Mouse (Mus musculus) c-Kit-positive CD71-positive TER-119-positive erythroid progenitor cells, embryonic 14.5 days (primary cell): ENCODE data around the gene Grid1.

Experiments used
- DNase-seq: peaks from one replicate; pipeline ENCODE4 v3.0.0-alpha.2; 2013; ENCODE audit warnings: low spot score

The Grid1 gene

GRCm38 (mm10) chr14:35209444-35209843, 389.5 kb downstream of the Grid1 start:
- DNase-seq = no peak

- no peak for DNase-seq
Measured at GRCm38 (mm10) chr14:35219021-35219420, 399.1 kb downstream of the Grid1 start.

DNA sequence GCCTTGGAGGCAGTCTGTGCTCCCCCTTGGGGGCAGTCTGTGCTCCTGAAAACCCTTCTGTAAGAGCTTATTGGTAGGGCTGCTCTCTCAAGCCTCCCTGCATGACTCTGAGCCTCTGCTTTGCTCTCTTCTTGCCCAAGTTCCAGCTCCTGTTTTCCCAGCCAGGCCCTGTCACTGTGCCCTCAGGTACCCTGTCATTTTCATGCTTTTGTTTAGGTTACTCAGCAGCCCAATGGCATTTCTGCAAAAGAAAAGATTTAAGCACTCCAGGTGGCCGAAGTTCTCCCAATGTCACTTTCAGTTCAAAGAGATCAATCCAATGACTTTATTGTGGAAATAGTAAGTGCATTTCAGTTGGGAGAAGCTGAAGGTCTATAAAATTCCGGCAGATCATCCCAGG, 402.3 kb downstream of the Grid1 start:
- DNase-seq = no peak

- no peak for DNase-seq
Measured at GRCm38 (mm10) chr14:35227581-35227980, 407.7 kb downstream of the Grid1 start.

DNA sequence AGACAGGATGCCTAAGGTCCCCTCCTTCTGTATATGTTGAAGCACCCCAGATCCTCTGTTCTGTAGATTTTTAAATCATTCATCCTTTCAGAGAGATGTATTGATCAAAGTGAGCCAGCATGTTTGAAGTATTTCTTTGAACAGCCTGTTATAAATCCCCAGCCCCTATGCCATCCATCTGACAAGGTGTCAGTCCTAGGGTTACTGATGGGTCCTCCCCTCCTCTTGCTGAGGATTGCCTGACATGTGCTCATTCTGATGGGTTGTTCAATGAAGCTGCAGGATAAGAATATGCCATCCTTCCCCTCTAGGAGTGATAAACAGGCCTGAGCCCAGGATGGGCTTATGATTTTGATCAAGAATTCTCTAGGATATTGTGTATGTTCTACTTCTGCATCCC, 411.5 kb downstream of the Grid1 start:
- DNase-seq = no peak

GRCm38 (mm10) chr14:35242882-35243281, 423.0 kb downstream of the Grid1 start:
- no peak for DNase-seq

DNA sequence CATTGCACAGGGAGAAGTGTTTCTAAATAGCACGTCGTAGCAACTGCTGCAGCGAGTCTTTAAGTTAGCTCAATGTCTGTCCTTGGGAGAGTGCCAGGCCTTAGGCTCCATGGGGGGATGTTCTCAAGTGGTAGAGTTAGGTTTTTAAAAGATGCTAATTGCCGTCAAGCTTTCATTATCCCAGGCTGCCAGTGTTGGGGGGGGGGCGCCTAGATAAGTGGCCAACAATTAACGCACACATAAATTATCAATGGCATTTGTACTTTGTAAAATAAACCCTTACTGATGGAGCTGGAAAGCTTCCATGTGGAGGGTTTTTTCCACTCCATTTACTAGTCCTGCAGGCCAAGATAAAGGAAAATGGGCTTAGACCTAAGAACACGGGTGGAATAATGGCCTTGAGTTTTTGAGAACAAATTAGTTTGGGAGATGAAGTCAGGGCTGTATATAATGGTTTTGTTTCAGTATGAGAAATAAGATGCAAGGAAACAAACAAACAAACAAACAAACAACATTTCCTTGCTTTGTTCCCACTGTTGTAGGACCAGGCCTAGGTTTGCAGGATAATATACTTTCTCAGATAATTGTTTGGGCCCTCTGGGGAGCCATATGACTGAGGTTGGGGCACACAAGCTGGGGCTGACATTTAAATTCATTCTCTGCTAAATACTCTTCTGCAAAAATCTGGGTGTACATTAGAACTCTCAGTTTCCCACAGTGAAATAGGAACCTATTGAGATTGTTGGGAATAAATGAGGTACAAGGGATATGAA, 425.1 kb downstream of the Grid1 start:
- DNase-seq = no peak

GRCm38 (mm10) chr14:35250412-35250811, 430.5 kb downstream of the Grid1 start:
- DNase-seq = no peak

DNA sequence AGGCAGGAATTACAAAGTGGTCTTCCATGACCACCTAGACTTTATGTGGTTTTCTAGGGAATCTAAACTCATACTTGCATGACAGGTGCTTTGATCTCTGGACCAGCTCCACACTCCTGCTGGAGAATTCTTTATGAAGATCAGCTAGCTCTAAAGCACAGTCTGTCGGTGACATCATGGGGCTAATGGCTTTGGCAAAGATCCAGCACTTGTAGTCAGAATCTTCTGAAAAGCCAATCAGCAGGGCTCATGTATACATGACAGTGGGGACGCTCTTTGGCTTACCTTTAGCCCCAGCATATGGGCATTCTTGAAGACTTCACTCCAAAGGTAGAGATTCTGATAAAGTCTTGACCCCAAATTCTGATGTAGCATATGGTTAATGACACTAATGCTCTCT, 434.6 kb downstream of the Grid1 start:
- DNase-seq = no peak

- DNase-seq = no peak
Measured at GRCm38 (mm10) chr14:35270260-35270659, 450.4 kb downstream of the Grid1 start.

DNA sequence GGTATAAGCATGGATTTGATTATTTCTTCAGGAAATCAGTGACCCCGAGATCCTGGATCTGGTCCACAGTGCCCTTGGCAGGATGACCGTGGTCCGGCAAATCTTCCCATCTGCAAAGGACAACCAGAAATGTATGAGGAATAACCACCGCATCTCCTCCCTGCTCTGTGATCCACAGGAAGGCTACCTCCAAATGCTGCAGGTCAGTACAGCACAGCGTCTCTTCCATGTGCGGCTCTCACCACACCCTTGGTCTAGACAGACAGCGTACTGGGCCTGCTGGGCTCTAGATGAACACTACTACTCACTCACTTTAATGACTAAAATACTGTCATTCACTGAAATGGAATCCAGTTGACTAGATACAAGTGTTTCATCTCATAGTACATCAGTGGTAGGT, 489.3 kb downstream of the Grid1 start:
- no peak for DNase-seq

DNA sequence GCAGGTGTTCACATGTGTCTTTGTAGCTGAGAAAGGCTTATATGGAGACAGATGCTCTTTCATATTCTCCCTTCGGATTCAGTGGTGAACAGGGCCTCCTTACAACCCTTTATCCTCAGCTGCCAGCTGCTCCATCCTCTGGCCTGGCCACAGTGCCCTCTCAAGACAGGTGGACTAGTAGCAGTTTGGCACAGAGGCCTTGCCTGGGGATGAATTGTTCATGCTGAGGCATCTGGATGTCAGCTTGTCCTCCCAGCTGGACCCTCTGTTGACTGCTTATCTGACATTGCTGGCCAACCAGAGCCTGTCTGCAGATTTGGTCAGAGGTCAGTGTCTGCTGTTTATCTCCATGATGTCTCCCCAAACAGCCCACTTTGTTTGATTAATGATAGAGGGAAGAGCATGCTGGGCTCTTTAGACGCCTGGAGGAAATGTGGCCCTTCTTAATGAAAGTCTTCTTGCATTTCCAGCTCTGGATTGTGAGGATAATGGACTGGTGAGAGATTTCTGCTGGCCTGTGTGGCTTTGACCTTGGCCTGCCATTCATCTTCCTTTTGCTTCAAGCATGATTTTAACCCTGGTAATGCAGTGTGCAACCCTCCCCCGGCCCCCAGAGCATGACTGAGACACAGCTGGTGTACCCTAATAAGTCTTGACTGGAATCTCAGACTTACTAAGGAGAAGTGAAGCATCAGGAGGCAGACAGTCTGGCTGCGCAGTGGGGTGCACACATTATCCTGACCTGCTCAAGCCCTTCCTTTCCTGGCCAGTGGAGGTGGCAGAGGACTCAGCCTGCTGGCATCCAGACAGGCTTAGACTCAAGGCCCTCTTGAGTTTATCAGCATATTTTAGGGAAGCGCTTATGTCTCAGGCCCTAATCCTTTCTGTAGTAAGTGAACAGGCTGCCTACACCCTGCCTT, 493.7 kb downstream of the Grid1 start:
- no peak for DNase-seq

DNA sequence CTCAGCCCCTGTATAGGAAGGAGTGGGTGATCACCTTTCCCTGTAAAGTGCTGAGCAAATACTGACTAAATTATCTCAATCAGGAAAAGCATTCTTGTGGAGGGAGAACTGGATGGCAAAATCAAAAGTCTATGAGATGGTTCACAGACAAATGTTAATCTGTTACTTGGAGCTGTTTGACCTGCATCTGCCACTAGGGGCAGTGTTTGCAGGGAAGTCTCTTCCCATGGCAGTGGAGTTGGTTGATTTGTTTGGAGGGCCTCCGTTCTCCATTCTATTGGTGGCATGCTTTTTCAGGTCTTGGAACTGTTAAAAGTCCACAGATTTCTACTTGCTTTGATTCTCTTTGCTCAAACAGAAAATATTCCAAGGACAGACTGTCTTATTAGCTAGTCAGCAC, 506.4 kb downstream of the Grid1 start:
- DNase-seq = no peak

DNA sequence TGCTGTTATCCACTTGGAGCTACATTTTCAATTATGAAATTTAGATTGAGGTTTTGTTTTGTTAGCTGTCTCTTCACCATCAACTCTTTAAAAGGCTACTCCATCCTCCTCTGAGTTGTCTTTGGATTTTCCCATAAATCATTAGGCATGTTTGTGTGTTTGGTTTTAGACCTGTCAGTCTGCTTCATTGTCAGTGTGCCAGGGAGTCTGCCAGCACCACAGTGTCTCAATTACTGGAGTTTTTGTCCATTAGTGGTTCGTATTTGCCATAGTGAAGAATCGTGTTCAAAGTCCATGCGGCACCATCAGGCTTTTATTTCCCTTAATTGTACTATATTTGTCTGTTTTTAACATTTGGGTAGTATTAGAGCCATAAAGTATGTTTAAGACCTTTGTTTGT, 516.7 kb downstream of the Grid1 start:
- DNase-seq = no peak

- no peak for DNase-seq
Measured at GRCm38 (mm10) chr14:35356011-35356410, 536.1 kb downstream of the Grid1 start.

GRCm38 (mm10) chr14:35356480-35357085, 536.7 kb downstream of the Grid1 start:
- DNase-seq = no peak

DNA sequence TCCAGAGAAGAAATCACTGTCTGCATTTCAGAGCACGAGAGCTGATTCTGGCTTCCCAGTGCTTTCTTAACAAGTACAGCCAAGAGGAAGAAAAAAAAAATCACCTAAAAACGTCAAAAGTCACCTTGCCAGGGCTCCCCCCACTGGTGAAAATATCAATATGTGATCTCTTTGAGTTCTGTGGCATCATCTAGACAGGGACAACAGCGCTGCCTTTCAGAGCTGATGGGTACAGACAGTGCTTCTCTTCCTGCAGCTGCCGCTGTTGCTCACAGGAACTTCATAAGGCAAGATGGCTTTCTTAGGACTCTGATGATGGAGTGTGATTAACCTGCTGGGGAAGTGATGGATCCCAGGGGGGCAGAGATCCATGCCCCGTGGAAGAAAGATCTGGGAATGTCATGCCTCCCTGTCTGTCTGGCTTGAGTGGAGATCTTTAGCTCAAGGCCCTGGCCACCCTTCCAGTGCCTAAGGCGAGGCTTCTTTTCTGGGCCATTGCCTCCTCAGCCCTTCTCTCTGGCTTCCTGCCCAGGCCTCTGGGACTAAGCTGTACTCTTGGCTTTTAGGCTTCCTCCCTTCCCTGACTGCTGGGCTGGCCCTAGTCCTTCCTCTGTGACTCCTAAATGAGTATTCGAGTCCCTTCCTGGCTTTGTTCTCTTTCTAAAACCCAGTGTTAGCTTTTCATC, 538.4 kb downstream of the Grid1 start:
- no peak for DNase-seq

- DNase-seq = no peak
Measured at GRCm38 (mm10) chr14:35365177-35365944, 545.5 kb downstream of the Grid1 start.

DNA sequence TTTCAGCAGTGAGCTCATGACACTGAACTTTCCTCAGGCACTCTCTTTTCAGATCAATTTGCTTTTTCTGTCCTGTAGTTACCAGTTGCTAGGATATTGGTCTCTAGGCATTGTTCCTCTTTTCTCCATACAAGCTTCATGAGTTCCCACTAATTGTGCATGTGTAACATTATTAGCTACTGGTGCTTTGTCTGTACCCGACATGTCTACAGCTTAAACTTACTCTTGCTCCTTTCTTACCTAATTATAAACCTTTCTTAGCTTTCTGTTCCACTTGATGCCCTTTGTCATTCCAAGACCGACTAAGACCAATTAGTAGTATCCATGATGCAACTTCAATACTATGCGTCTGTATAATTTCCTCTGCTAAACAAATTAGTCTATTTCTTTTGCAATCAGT, 554.5 kb downstream of the Grid1 start:
- DNase-seq = no peak

- no peak for DNase-seq
Measured at GRCm38 (mm10) chr14:35393591-35393990, 573.7 kb downstream of the Grid1 start.

DNA sequence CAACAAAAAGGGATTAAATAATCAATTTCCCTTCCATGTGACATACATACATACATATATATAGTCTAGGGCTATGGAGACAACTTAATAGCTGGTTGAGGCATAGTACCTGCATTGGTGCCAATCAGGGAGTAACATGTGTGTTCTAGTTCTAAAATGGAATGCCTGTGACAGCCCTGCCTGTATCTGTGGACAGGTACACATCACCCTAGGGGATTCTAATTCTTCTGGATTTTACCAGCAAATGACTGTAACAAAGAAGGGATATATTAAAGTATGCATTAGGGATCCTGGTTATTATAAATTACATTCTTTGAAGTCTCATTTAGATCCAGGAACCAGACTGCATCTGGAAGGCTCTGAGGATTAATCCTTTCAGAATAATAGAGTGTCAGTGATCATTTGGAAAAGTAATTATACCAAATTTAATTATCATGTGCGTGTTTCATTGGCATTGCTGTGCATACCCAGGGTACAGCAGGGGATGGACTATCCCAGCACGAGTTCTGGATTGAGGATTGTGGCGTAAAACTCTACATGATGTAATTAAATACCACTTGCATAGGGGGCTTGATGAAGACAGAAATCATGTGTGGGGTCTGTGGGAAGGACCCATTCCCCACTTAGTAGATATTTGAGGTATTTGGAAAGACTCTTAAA, 584.5 kb downstream of the Grid1 start:
- no peak for DNase-seq
